Mouse (Mus musculus) heart, embryonic 16.5 days (tissue): ENCODE results near the gene Utp18. TPM values are rescaled to one million over a fixed set of nuclear protein-coding genes. Genes with fewer than 3 reads are reported as not detected.

ENCODE experiments used
- ATAC-seq: fragments of 200-750 bp; cut with Nextera tagmentation; replicated peaks from 2 replicates; pipeline ENCODE4 v1.8.0; 2017; ENCODE audit warnings: moderate number of reproducible peaks; ENCODE audit not compliant: insufficient read depth, low FRiP score; ENCODE audit errors: extremely low read depth
- H3K27ac ChIP-seq: fragments of 300-500 bp; sonication (generic); 2 replicates; pipeline ENCODE4 v1.5.1; 2014; ENCODE audit warnings: mild to moderate bottlenecking, low read length, control low read depth, moderate library complexity
- H3K27me3 ChIP-seq: fragments of 300-500 bp; sonication (generic); 2 replicates; pipeline ENCODE4 v1.6.1; 2014; ENCODE audit warnings: low read length, mixed read lengths; ENCODE audit not compliant: control insufficient read depth, insufficient read depth
- H3K36me3 ChIP-seq: fragments of 300-500 bp; sonication (generic); 2 replicates; pipeline ENCODE4 v1.6.1; 2014; ENCODE audit not compliant: control insufficient read depth, insufficient read depth
- H3K4me1 ChIP-seq: fragments of 300-500 bp; sonication (generic); 2 replicates; pipeline ENCODE4 v1.6.1; 2014; ENCODE audit warnings: low read length, mixed read lengths; ENCODE audit not compliant: control insufficient read depth, insufficient read depth
- H3K4me2 ChIP-seq: fragments of 300-500 bp; sonication (generic); 2 replicates; pipeline ENCODE4 v1.6.1; 2014; ENCODE audit warnings: low read depth, mild to moderate bottlenecking, control low read depth, low read length
- H3K4me3 ChIP-seq: fragments of 300-500 bp; sonication (generic); 2 replicates; pipeline ENCODE4 v1.5.1; 2014; ENCODE audit warnings: mild to moderate bottlenecking, control low read depth, low read length
- H3K9ac ChIP-seq: fragments of 300-500 bp; sonication (generic); 2 replicates; pipeline ENCODE4 v1.6.1; 2014; ENCODE audit warnings: low read length, control low read depth
- H3K9me3 ChIP-seq: fragments of 300-500 bp; sonication (generic); replicated peaks from 2 replicates; pipeline ENCODE4 v1.6.1; 2016; ENCODE audit warnings: low read length; ENCODE audit not compliant: control insufficient read depth
- WGBS: fragments of 180-500 bp; shearing (Covaris S2); extraction: QIAGEN DNeasy Blood & Tissue Kit; methylation state at CpG from one replicate; pipeline ENCODE4 v1.1.7; 2014; 5-methylcytosine and 5-hydroxymethylcytosine counted together
- polyA plus RNA-seq: library from polyadenylated mRNA; unstranded; fragments of >200 nt; fragmentation: Nextera tagmentation; extraction: Ambion mirVana; gene quantifications from 2 replicates; pipeline ENCODE4 v1.2.1, GENCODE M21; 2015

Utp18 gene
- polyA plus RNA-seq, 1 experiment from 2014 or later = 17.0 TPM

DNA sequence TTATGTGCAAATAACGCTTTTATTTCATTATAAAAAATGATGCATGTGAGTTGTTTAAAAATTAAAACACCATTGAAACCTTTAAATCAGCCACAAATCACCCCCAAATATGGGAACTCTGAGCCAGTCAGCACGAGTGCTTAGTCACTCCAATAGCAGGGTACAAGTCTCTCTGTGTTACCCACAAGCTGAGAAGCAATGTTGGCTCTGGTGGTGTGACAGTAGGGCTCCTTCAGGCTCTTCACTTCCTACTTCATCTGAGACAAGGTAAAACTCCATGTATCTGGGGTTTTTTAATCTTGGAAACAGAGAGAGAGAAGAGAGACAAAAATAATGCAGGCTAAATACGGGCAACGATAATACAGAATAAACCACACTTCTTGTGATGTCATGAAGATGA lies 72.6 kb downstream of the Utp18 start:
- WGBS = 78% methylated on average over 4 of the region's 4 CpGs

DNA sequence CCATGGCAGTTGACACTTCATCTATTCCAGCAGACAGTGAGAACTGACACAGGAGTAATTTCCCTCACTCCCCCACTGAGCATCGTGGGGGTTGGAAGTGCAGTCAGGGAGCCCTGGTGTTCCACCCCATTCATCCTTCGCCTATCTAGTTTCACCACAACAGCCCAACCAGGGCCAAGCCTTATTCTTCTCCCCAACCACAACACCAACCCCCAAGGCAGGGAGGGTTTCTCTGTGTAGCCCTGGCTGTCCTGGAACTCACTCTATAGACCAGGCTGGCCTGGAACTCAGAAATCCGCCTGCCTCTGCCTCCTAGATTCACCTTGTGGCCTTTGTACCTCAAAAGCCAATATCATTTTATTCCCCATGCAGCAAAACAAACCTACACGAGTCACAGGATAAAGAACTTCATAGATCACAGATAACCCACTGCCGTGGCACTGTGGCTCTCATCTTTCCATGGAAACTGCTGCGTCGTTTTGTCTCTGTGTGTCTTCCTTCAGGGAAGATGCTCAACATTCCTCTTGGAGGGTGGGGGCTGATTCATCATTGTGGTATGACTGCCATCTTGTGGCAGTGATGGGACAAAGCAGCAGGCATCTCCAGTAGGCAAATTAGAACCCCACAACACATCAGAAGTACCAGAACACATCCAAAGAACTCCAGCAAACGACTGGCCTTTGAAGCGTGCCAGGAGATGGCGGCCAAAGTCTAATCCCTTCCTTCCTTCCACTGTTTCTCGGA lies 73.3 kb downstream of the Utp18 start:
- H3K4me3 ChIP-seq = no peak overlapping the region
- H3K9ac ChIP-seq = no peak overlapping the region
- ATAC-seq = no peak
- H3K9me3 ChIP-seq = no peaks in the 10 kb centered on the region
- WGBS = 28% methylated on average over 11 of the region's 11 CpGs
- no peak overlapping the region for H3K4me2 ChIP-seq
- no peaks in the 10 kb centered on the region for H3K4me1 ChIP-seq
- H3K27ac ChIP-seq = no peak overlapping the region
- H3K27me3 ChIP-seq = no peaks in the 10 kb centered on the region
- H3K36me3 ChIP-seq = no peaks in the 10 kb centered on the region

More for the DNA sequence above, 72.6 kb downstream of the Utp18 start:
- no peaks in the 10 kb centered on the region for H3K36me3 ChIP-seq
- H3K4me2 ChIP-seq = no peak overlapping the region
- no peaks in the 10 kb centered on the region for H3K9me3 ChIP-seq
- H3K27me3 ChIP-seq = no peaks in the 10 kb centered on the region
- H3K9ac ChIP-seq = no peak overlapping the region
- no peak for ATAC-seq
- H3K27ac ChIP-seq = no peak overlapping the region
- no peak overlapping the region for H3K4me3 ChIP-seq
- no peaks in the 10 kb centered on the region for H3K4me1 ChIP-seq

Other genes starting within 250 kb of the Utp18 start
- gene Mbtd1, start 86 bp upstream of the Utp18 start, polyA plus RNA-seq = 17.6 and 20.0 TPM in 2 replicates
- 408 and 420 TPM in 2 replicates for gene Nme2, start 70.5 kb upstream of the Utp18 start, polyA plus RNA-seq
- gene Gm20390, start 82.5 kb upstream of the Utp18 start, polyA plus RNA-seq = 182 and 233 TPM in 2 replicates
- gene Nme1, start 82.8 kb upstream of the Utp18 start, polyA plus RNA-seq = 68.6 and 104 TPM in 2 replicates
- gene Spag9, start 110.3 kb upstream of the Utp18 start, polyA plus RNA-seq = 31.7 and 36.2 TPM in 2 replicates